Mouse (Mus musculus): ENCODE data around the gene Kcnk12. TPM values are rescaled to one million over a fixed set of nuclear protein-coding genes. Genes with fewer than 3 reads are reported as not detected.
A peak's percentile ranks its signal among the peaks of the same experiment; 100 is the strongest.

The Kcnk12 gene
- polyA plus RNA-seq, 1 experiment from 2014 or later = not detected

- no peak for ATAC-seq (ENCODE audit: low read depth)
- WGBS = 81% methylated on average over 8 of the region's 8 CpGs
- Histone ChIP-seq H3K4me1 (replicated peaks; ENCODE audit: control insufficient read depth, insufficient read depth, low read length) (no peaks in the 10 kb centered on the region), H3K9me3 (ENCODE audit: control insufficient read depth, low read length) (no peaks in the 10 kb centered on the region), H3K27me3 (ENCODE audit: control insufficient read depth, insufficient read depth, low read depth, low read length) (no peaks in the 10 kb centered on the region), H3K27ac (ENCODE audit: low read length) (no peak overlapping the region), H3K4me3 (ENCODE audit: low read length) (no peak overlapping the region), H3K4me2 (ENCODE audit: low read depth, low read length) (no peak overlapping the region), H3K9ac (ENCODE audit: low read length) (no peak overlapping the region), H3K36me3 (ENCODE audit: control insufficient read depth, insufficient read depth, low read length) (no peaks in the 10 kb centered on the region)
These were observed 22.8 kb downstream of the Kcnk12 start for GRCm38 (mm10) chr17:87774982-87775381.

GRCm38 (mm10) chr17:87773175-87773574, 24.6 kb downstream of the Kcnk12 start:
- 73% methylated on average over 3 of the region's 3 CpGs for WGBS
- Histone ChIP-seq H3K4me1 (replicated peaks; ENCODE audit: control insufficient read depth, insufficient read depth, low read length) (no peaks in the 10 kb centered on the region), H3K27ac (ENCODE audit: low read length) (no peak overlapping the region), H3K4me3 (ENCODE audit: low read length) (no peak overlapping the region), H3K4me2 (ENCODE audit: low read depth, low read length) (no peak overlapping the region), H3K36me3 (ENCODE audit: control insufficient read depth, insufficient read depth, low read length) (no peaks in the 10 kb centered on the region), H3K9ac (ENCODE audit: low read length) (no peak overlapping the region), H3K9me3 (ENCODE audit: control insufficient read depth, low read length) (no peaks in the 10 kb centered on the region), H3K27me3 (ENCODE audit: control insufficient read depth, insufficient read depth, low read depth, low read length) (no peaks in the 10 kb centered on the region)
- no peak for ATAC-seq (ENCODE audit: low read depth)

GRCm38 (mm10) chr17:87770766-87771165, 27.0 kb downstream of the Kcnk12 start:
- no peak overlapping the region for H3K4me2 ChIP-seq (ENCODE audit: low read depth, low read length)
- H3K36me3 ChIP-seq (ENCODE audit: control insufficient read depth, insufficient read depth, low read length) = no peaks in the 10 kb centered on the region
- no peaks in the 10 kb centered on the region for H3K9me3 ChIP-seq (ENCODE audit: control insufficient read depth, low read length)
- H3K9ac ChIP-seq (ENCODE audit: low read length) = no peak overlapping the region
- ATAC-seq (ENCODE audit: low read depth) = no peak
- H3K4me1 ChIP-seq (replicated peaks; ENCODE audit: control insufficient read depth, insufficient read depth, low read length) = no peaks in the 10 kb centered on the region
- 39% methylated on average over 5 of the region's 5 CpGs for WGBS
- H3K27me3 ChIP-seq (ENCODE audit: control insufficient read depth, insufficient read depth, low read depth, low read length) = no peaks in the 10 kb centered on the region
- H3K4me3 ChIP-seq (ENCODE audit: low read length) = no peak overlapping the region
- no peak overlapping the region for H3K27ac ChIP-seq (ENCODE audit: low read length)

GRCm38 (mm10) chr17:87766888-87767287, 30.9 kb downstream of the Kcnk12 start:
- 77% methylated on average over 6 of the region's 6 CpGs for WGBS
- no peak overlapping the region for H3K4me3 ChIP-seq (ENCODE audit: low read length)
- no peak for ATAC-seq (ENCODE audit: low read depth)

DNA sequence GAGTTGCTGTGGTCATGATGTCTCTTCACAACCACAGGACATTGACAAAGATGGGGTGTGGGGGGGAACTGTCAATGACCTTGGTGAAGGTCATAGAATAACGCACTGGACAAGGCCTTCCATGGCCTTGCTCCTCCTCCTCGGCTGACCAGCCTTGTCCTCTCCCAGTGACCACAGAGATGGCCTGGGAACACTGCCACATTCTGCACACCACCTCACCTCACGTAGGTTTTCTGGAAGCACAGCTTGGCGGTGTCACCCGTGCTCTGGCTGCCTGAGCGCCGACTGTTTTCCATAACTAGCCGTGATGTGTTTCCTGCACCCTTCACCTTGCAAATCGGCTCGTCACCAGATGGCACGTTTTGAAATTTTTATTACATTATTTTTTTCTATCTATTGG, 32.8 kb downstream of the Kcnk12 start:
- Histone ChIP-seq H3K27me3 (ENCODE audit: control insufficient read depth, insufficient read depth, low read depth, low read length) (no peaks in the 10 kb centered on the region), H3K4me1 (replicated peaks; ENCODE audit: control insufficient read depth, insufficient read depth, low read length) (no peaks in the 10 kb centered on the region), H3K27ac (ENCODE audit: low read length) (no peak overlapping the region), H3K36me3 (ENCODE audit: control insufficient read depth, insufficient read depth, low read length) (no peaks in the 10 kb centered on the region), H3K4me2 (ENCODE audit: low read depth, low read length) (no peak overlapping the region), H3K9me3 (ENCODE audit: control insufficient read depth, low read length) (no peaks in the 10 kb centered on the region), H3K4me3 (ENCODE audit: low read length) (no peak overlapping the region), H3K9ac (ENCODE audit: low read length) (no peak overlapping the region)
- 90% methylated on average over 11 of the region's 11 CpGs for WGBS
- no peak for ATAC-seq (ENCODE audit: low read depth)

More at GRCm38 (mm10) chr17:87766888-87767287, 30.9 kb downstream of the Kcnk12 start:
- H3K27ac ChIP-seq (ENCODE audit: low read length) = no peak overlapping the region
- no peaks in the 10 kb centered on the region for H3K9me3 ChIP-seq (ENCODE audit: control insufficient read depth, low read length)
- H3K36me3 ChIP-seq (ENCODE audit: control insufficient read depth, insufficient read depth, low read length) = no peaks in the 10 kb centered on the region
- no peaks in the 10 kb centered on the region for H3K4me1 ChIP-seq (replicated peaks; ENCODE audit: control insufficient read depth, insufficient read depth, low read length)
- no peaks in the 10 kb centered on the region for H3K27me3 ChIP-seq (ENCODE audit: control insufficient read depth, insufficient read depth, low read depth, low read length)
- H3K4me2 ChIP-seq (ENCODE audit: low read depth, low read length) = no peak overlapping the region
- no peak overlapping the region for H3K9ac ChIP-seq (ENCODE audit: low read length)

DNA sequence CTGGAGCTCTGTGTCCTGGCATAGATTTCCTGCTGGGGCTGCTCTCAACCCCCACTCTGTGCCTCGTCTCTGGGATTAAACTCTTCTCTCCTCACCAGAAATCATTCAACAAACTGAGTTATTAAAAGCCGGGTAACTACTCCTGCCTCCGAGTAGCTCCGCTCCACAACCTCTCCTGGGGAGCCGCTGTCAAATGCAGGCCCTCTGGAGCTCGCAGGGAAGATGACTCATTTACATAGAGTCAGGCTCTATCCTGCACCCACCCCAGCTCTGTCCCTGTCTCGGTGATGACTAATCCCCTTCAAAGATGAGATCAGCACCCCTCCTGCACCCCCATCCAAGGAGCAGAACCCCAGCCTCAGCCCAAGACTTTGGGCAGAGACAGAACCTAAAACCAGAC, 34.6 kb downstream of the Kcnk12 start:
- Histone ChIP-seq H3K27ac (ENCODE audit: low read length) (no peak overlapping the region), H3K27me3 (ENCODE audit: control insufficient read depth, insufficient read depth, low read depth, low read length) (no peaks in the 10 kb centered on the region), H3K4me2 (ENCODE audit: low read depth, low read length) (no peak overlapping the region), H3K36me3 (ENCODE audit: control insufficient read depth, insufficient read depth, low read length) (no peaks in the 10 kb centered on the region), H3K9ac (ENCODE audit: low read length) (no peak overlapping the region), H3K9me3 (ENCODE audit: control insufficient read depth, low read length) (no peaks in the 10 kb centered on the region), H3K4me3 (ENCODE audit: low read length) (no peak overlapping the region), H3K4me1 (replicated peaks; ENCODE audit: control insufficient read depth, insufficient read depth, low read length) (no peaks in the 10 kb centered on the region)
- no peak for ATAC-seq (ENCODE audit: low read depth)
- WGBS = 48% methylated on average over 7 of the region's 7 CpGs

DNA sequence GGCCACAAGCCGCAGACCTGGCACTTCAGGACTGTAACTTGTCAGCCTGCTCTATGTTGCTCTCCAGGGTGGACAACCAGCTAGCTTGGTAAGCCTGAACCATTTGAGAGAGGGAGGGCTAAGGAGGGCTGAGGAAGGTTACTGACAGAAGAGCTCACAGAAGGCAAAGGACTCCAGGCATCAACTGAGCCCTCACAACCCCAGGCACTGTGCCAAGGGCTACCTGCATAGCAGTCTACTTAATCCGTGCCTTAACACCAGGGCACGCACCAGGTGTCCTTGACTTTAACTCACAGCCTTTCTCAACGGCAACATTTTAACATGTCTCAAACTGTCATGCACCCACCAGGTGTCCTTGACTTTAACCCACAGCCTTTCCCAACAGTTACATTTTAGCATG, 37.5 kb downstream of the Kcnk12 start:
- H3K4me2 ChIP-seq (ENCODE audit: low read depth, low read length) = no peak overlapping the region
- H3K4me1 ChIP-seq (replicated peaks; ENCODE audit: control insufficient read depth, insufficient read depth, low read length) = no peaks in the 10 kb centered on the region
- WGBS = 67% methylated on average over 4 of the region's 4 CpGs
- ATAC-seq (ENCODE audit: low read depth) = no peak
- H3K4me3 ChIP-seq (ENCODE audit: low read length) = no peak overlapping the region
- H3K36me3 ChIP-seq (ENCODE audit: control insufficient read depth, insufficient read depth, low read length) = no peaks in the 10 kb centered on the region
- H3K9ac ChIP-seq (ENCODE audit: low read length) = no peak overlapping the region
- H3K9me3 ChIP-seq (ENCODE audit: control insufficient read depth, low read length) = no peaks in the 10 kb centered on the region
- no peak overlapping the region for H3K27ac ChIP-seq (ENCODE audit: low read length)
- no peaks in the 10 kb centered on the region for H3K27me3 ChIP-seq (ENCODE audit: control insufficient read depth, insufficient read depth, low read depth, low read length)

GRCm38 (mm10) chr17:87745926-87746888, 51.6 kb downstream of the Kcnk12 start:
- peak overlapping the region; percentile 25; the same call in 1 of the 2 replicates for H3K9ac ChIP-seq (ENCODE audit: low read length)
- WGBS = 1% methylated on average over 90 of the region's 101 CpGs
- no peaks in the 10 kb centered on the region for H3K36me3 ChIP-seq (ENCODE audit: control insufficient read depth, insufficient read depth, low read length)
- peak overlapping the region; percentile 99 for H3K4me2 ChIP-seq (ENCODE audit: low read depth, low read length)
- ATAC-seq (ENCODE audit: low read depth) = peak; percentile 67
- H3K4me3 ChIP-seq (ENCODE audit: low read length) = peak overlapping the region; percentile 57
- peaks cover 44% of the 10 kb centered on the region for H3K27me3 ChIP-seq (ENCODE audit: control insufficient read depth, insufficient read depth, low read depth, low read length)
- no peak overlapping the region for H3K27ac ChIP-seq (ENCODE audit: low read length)
- no peaks in the 10 kb centered on the region for H3K9me3 ChIP-seq (ENCODE audit: control insufficient read depth, low read length)
- peaks cover 12% of the 10 kb centered on the region for H3K4me1 ChIP-seq (replicated peaks; ENCODE audit: control insufficient read depth, insufficient read depth, low read length)

DNA sequence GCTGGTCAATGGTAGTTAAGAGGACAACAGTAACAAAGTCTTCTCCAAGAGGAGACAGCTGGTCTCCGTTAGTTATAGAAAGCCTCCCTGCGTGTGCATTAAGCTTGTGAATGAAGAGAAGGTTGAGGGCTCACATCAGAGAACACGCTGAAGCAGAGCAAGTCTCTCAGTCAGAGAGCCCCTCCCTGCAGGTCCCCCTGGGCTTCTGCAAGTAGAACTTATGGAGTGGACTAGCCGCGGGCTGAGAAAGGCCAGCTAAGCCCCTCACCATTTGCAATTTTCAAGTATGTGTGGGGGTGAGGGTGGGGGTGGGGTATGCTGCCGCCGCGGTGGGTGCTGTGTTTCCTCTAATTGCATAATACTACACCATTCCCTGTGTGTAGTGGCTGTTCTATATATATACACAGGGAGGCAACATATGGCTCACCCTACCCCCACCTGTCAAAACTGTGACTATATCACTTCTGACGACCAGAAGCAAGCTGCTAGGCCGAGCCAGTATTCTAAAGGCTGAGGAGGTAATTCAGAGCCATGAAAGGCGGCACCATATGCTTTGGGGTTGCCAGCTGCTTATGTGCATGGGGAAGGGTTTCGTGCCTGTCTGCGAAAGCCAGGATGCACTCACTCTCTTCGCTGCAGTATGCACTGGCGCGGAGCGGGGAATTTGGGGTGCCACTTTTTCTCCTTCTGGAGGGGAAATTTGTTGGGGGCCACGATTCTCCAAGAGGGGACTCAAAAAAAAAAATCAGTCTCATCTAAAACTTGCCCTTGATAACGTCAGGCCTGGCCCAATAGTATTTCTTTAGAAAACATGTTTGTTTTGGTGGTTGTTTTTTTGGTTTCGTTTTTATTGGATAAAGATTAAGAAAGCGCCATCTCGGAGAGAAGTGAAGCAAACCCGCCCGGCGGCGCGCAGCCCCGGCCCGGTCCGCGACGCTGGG, 52.5 kb downstream of the Kcnk12 start:
- Histone ChIP-seq H3K4me2 (ENCODE audit: low read depth, low read length) (peak overlapping the region; percentile 99), H3K9me3 (ENCODE audit: control insufficient read depth, low read length) (no peaks in the 10 kb centered on the region), H3K9ac (ENCODE audit: low read length) (peak overlapping the region; percentile 25; the same call in 1 of the 2 replicates), H3K36me3 (ENCODE audit: control insufficient read depth, insufficient read depth, low read length) (no peaks in the 10 kb centered on the region), H3K27me3 (ENCODE audit: control insufficient read depth, insufficient read depth, low read depth, low read length) (peaks cover 44% of the 10 kb centered on the region), H3K4me3 (ENCODE audit: low read length) (peak overlapping the region; percentile 57), H3K27ac (ENCODE audit: low read length) (no peak overlapping the region), H3K4me1 (replicated peaks; ENCODE audit: control insufficient read depth, insufficient read depth, low read length) (peaks cover 12% of the 10 kb centered on the region)
- peak; percentile 16; the same call in 1 of the 2 replicates for ATAC-seq (ENCODE audit: low read depth)
- 10% methylated on average over 32 of the region's 32 CpGs for WGBS

Measured in lung, embryonic 16.5 days (tissue).